Mouse (Mus musculus): Measurements from ENCODE around the gene Grem1.
A peak's percentile ranks its signal among the peaks of the same experiment; 100 is the strongest.

Gene Grem1

DNA sequence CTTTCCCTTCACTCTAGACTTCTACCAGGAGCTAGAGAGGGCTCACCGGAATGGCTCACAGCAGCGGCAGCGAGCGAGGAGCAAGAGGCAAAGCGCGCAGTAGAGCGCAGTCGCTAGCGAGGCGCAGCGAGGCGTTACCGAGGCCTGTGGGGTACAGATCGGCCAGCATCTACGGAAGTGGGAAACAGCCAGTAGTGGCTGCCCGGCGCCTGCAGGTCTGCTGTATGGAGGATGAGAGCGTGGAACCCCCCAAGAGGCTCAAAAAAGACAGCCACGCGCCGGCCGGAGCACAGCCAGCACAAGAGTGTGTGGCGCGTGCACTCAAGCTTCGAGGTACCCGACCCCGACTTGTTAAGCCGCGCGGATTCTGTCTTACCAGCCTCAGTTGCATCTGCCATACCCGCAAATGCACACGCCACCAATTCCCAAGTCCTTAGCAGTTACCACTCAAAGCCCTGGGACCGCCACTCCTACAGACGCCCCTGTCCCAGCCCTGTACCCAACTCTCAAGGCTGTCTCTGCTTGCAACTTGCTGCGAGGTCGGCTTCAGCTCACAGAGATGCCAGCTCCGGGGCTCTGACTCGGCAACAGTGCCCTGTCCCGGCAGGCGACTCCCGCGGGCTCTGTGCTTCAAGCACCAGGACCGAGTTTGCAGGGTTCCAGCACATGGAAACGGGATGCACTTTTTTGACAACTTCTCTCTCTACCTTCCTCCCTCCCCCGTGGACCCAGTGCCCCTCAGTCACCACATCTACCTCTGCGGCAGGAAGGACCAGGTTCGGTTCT, 728 bp downstream of the Grem1 start:
- peak; percentile 24 to 29 for DNase-seq (ENCODE audit: low spot score in 2 of 2)

DNA sequence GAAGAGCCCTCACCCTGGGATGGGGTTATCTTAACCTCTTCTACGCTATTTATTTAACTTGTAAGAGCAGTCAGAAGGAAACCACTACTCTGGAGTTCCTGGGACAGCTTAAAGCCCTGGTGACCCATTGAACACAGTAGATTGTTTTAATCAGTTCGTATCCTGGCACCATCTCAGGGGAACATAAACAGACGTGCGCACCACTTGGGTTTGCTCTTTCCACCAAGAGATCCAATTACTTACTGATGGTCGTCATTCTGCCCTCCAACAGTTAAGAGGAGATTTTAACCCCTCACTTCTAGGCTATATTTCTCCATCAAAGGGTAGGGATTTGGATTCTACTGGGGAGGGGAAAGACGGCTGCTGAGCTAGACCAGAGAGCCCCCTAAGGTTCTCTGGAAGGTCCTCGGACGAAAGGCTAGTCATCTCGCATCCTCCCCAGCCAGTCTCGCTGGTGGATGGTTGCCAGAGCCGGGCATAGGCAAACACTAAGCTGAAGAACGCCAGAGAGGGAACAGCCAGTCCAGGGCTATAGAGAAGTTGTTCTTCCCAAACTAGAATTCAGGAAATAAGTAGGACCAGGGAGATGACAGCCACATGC, 1.4 kb downstream of the Grem1 start:
- no peak for DNase-seq (ENCODE audit: low spot score in 2 of 2)

DNA sequence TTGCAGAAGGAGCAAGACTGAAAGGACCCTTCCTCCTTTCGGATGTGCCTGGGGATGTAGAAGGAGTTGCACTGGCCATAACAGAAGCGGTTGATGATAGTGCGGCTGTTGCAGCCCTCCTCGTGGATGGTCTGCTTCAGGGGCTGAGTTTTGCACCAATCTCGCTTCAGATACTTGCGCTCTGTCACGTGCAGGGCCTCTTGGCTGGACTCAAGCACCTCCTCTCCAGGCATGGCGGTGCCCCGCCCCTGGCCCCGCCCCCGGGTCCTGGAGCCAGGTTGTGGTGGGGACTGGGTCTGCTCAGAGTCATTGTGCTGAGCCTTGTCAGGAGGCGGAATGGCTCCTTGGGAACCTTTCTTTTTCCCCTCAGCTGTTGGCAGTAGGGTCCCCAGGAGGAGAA, 8.7 kb downstream of the Grem1 start:
- no peak for DNase-seq (ENCODE audit: low spot score in 2 of 2)

DNA sequence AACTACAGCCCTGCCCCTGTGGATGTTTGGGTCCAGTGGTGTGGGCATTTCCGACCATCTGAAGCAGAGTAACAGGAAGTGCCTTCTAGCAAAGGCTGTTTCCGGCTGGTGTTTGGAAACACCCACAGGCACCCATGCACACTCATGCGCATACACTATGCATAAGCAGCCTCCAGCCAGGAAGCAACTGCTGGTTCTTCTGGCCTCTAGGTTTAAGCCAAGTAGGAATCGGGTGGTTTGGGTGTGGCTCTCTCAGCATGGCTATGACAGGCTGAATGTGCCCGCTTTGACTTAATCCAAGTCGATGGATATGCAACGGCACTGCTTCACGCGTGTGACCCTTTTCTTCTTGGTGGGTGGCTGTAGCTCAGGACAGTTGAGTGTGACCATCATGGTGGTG, 9.1 kb downstream of the Grem1 start:
- DNase-seq (ENCODE audit: low spot score in 2 of 2) = no peak

DNA sequence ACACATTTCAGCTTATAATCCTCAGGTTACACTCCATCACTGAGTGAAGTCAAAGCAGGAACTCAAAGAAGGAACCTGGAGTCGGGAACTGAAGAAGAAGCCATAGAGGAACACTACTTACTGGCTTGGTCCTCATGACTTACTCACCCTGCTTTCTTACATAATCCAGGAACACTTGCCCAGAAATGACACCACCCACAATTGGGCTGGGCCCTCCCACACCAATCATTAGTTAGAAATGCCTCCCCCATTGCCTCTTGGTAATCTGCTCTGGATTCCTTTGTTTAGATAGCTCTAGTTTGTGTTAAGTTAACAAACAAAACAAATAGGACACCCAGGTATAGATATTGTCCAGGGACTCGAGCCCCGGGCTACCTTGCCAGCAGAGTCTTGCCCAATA, 29.9 kb downstream of the Grem1 start:
- no peak for DNase-seq (ENCODE audit: low spot score in 2 of 2)

DNA sequence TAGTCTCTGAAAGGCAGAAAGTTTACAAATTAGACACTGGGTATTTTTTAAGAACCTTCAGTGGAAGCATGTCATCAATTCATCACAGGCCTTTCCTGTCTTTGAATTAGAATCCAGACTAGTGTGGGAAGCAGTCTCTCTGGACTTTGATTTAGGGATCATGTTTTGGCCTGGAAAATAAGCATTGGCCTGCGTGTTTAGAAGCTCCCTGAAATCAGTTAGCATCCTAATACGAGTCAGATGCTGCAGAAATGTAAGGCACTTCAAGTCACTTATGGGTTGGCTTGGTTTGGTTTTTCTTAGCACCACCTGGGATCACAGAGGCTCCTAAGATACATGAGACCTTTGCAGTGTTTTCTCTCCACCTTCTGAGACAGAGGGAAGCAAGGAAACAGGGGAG, 43.6 kb downstream of the Grem1 start:
- no peak for DNase-seq (ENCODE audit: low spot score in 2 of 2)

DNA sequence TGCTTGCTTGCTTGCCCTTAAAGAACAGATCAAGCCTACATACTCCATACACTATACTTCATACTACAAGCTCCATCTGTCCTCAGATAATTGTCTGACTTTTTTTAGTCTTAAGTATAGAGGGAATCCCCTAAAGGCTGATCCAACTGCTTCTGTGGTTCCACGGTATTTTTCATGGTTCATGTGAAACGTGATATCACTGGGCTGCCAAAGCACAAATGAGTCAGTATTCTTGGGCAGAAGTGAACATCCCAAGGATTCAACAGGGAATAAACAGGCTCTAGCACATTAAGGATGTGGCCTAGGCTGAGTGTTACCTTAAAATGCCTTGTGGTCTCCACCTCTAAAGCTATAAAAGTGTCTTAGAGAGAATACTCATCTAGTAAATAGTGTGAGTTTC, 45.0 kb downstream of the Grem1 start:
- DNase-seq (ENCODE audit: low spot score in 2 of 2) = no peak

DNA sequence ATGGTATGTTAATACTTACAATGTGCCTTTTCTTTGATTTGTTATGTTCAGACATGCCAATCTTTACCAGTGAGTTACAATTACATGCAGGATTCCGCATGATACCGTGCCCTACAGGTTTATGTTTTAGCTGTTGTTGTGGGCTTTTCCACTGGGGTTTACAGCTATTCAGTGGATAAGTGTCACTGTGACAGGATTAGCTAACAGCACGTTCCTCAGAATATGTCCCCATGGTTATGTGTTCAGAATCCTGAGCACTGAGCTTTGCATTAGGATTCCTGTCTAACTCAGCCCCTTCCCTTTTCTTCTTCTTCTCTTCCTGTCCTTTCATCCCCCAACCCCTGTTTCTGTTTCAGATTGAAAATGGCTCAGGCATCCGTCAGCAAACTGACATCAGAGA, 50.9 kb downstream of the Grem1 start:
- no peak for DNase-seq (ENCODE audit: low spot score in 2 of 2)

DNA sequence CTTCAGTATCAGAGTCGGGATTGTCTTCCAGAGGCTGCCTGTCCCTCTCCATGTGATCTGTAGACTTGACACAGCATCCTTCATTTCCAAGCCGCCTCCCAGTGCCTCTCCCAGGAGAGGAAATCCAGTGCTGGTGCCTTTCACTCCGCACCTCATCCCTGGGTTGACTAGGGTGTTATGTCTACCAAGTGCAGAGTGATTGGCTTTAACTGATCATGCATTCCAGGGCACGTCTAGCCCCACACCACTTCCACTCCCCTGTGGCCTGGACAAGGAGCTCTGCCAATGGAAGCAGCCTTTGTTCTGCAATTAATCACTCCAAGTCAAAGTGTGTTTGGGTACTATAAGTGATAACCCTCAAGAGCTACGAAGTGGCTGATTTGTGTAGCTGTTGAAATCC, 56.9 kb downstream of the Grem1 start:
- no peak for DNase-seq (ENCODE audit: low spot score in 2 of 2)

DNA sequence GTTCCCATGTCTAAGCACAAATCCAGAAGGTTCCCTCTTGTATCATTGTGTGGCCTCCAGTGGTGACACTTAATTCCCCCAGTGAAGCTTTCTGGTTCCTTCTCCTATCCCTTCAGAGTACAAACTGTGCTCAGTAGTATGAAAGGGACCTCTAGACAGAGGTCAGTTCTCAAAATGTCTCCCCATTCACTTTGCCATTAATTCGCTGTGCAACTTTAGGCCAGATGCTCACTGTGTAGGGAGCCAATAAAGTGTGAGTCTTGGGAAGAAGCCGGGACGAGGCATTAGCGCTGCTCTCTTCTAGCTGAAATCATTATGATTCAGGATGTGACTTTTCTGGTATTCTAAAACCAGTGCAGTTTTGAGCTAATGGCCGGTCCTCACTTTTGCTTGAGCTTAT, 61.8 kb downstream of the Grem1 start:
- no peak for DNase-seq (ENCODE audit: low spot score in 2 of 2)

DNA sequence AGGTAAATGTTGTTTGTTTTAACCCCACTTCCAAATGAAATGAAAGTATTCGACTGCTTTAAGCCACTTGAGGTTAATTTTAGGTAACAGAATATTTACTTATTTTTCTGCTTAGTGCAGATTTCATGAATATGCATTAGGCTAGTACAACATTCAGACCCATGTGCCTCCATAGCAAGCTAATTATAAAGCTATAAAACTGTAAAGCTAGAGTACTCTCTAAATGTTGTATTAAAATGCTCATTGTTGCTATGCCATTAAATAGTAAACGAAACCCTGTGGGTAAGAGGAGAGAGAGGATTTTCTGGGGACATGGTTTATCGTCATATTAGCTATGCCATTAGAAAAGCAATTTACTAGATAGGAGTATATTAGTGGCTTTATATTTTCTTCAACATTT, 62.2 kb downstream of the Grem1 start:
- DNase-seq (ENCODE audit: low spot score in 2 of 2) = no peak

All from frontal cortex, postnatal 25 days (tissue).